Mouse (Mus musculus): ENCODE results near the gene Pqlc2.

DNA sequence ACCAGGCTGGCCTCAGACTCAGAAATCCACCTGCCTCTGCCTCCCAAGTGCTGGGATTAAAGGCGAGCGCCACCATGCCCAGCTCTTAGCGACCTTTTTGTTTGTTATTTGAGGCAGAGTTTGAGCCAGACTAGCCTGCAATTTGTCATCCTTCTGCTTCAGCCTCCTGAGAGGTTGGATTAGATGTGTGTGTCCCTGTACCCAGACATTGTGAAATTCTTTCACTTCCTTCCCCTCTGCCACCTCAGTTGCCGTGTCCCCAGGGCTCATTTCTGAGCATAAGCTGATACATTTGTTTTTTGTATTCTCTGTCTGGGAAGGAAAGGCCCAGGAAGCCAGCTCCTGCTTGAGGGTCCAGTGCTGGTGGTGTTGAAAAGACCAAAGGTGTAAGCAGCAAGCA is 30.3 kb upstream of the Pqlc2 start:
- no peak for TF ChIP-seq EP300 (IDR thresholded peaks at IDR 0.05; ENCODE audit: low read depth)
- no peak for TF ChIP-seq CTCF (IDR thresholded peaks at IDR 0.05; ENCODE audit: low read depth)
